Mouse (Mus musculus) cerebellum, adult (tissue): Measurements from ENCODE around the gene Mettl27.
"Not testable (repeated sequence)": the region's sequence is repeated elsewhere in the genome, so short reads cannot be mapped to it uniquely, and the experiment has no call there.

Experiments
- ATAC-seq: cut with Nextera tagmentation; 2 replicates; pipeline ENCODE4 v1.9.2; 2017; ENCODE audit warnings: mild to moderate bottlenecking, moderate library complexity, mixed read lengths; ENCODE audit not compliant: insufficient number of reproducible peaks, low FRiP score, low TSS enrichment

Mettl27 gene

GRCm38 (mm10) chr5:134947420-134948084 lies 15.4 kb downstream of the Mettl27 start:
- ATAC-seq, result no peak

GRCm38 (mm10) chr5:134948085-134948439 lies 15.9 kb downstream of the Mettl27 start:
- ATAC-seq, result no peak

GRCm38 (mm10) chr5:134951053-134951884 lies 19.1 kb downstream of the Mettl27 start:
- no peak for ATAC-seq

- no peak for ATAC-seq
These were observed 23.3 kb downstream of the Mettl27 start for GRCm38 (mm10) chr5:134955491-134955890.

- no peak for ATAC-seq
These were observed 26.9 kb downstream of the Mettl27 start for GRCm38 (mm10) chr5:134959114-134959513.

- ATAC-seq, result no peak
These were observed 28.3 kb downstream of the Mettl27 start for GRCm38 (mm10) chr5:134960430-134960829.

- ATAC-seq, result no peak
These were observed 29.4 kb downstream of the Mettl27 start for GRCm38 (mm10) chr5:134961519-134961918.

- ATAC-seq, result no peak
These were observed 31.4 kb downstream of the Mettl27 start for GRCm38 (mm10) chr5:134963546-134963945.

GRCm38 (mm10) chr5:134964655-134965054 lies 32.5 kb downstream of the Mettl27 start:
- ATAC-seq, result not testable (repeated sequence)

- ATAC-seq, result peak; percentile 36; the same call in 1 of the 2 replicates
These were observed 33.3 kb downstream of the Mettl27 start for GRCm38 (mm10) chr5:134965473-134965851.

- ATAC-seq, result no peak
These were observed 34.0 kb downstream of the Mettl27 start for GRCm38 (mm10) chr5:134965852-134966821.

- ATAC-seq, result no peak
These were observed 35.2 kb downstream of the Mettl27 start for GRCm38 (mm10) chr5:134967164-134967944.

GRCm38 (mm10) chr5:134970671-134971070 lies 38.5 kb downstream of the Mettl27 start:
- ATAC-seq, result no peak

- ATAC-seq, result no peak
These were observed 40.9 kb downstream of the Mettl27 start for GRCm38 (mm10) chr5:134973081-134973480.

- ATAC-seq, result no peak
These were observed 41.4 kb downstream of the Mettl27 start for GRCm38 (mm10) chr5:134973526-134973925.

GRCm38 (mm10) chr5:134974294-134974693 lies 42.1 kb downstream of the Mettl27 start:
- ATAC-seq, result no peak

- no peak for ATAC-seq
These were observed 42.8 kb downstream of the Mettl27 start for GRCm38 (mm10) chr5:134974921-134975320.

- no peak for ATAC-seq
These were observed 44.0 kb downstream of the Mettl27 start for GRCm38 (mm10) chr5:134976164-134976563.

GRCm38 (mm10) chr5:134976577-134977250 lies 44.5 kb downstream of the Mettl27 start:
- no peak for ATAC-seq
